Mouse (Mus musculus): Measurements from ENCODE around the gene Mettl5. TPM values are rescaled to one million over a fixed set of nuclear protein-coding genes. Genes with fewer than 3 reads are reported as not detected.

Gene Mettl5
- polyA plus RNA-seq, 1 experiment from 2014 or later = 32.9 TPM

DNA sequence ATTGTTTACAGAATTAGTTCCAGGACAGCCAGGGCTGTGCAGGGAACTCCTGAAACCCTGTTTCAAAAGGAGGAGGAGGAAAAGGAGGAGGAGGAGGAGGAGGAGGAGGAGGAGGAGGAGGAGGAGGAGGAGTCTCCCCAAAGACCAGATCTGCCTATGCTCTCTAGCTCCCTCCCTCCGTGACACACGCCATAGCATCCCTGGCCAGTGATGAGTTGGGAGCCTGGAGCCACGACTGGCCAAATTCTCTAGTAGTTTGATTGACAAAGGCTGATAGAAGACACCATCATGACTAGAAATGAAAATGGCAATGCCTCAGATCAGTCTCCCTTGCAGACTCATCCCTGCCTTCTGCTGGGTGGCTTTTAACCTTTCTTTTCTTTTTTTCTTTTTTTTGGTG is 47.4 kb downstream of the Mettl5 start:
- Histone ChIP-seq H3K4me2 (ENCODE audit: low read depth) (no peak overlapping the region), H3K4me1 (ENCODE audit: control insufficient read depth, insufficient read depth, low read length) (no peaks in the 10 kb centered on the region), H3K27me3 (ENCODE audit: control insufficient read depth, insufficient read depth, low read length) (no peaks in the 10 kb centered on the region), H3K9ac (ENCODE audit: low read length) (no peak overlapping the region), H3K27ac (ENCODE audit: low read depth, low read length) (no peak overlapping the region), H3K4me3 (ENCODE audit: low read depth, low read length) (no peak overlapping the region), H3K36me3 (ENCODE audit: control insufficient read depth, insufficient read depth, low read length) (no peaks in the 10 kb centered on the region; the same call in 1 of the 2 replicates), H3K9me3 (ENCODE audit: control insufficient read depth, low read length) (no peaks in the 10 kb centered on the region)
- ATAC-seq (ENCODE audit: insufficient read depth, low FRiP score, low TSS enrichment) (no peak), DNase-seq (ENCODE audit: low spot score) (no peak)
- WGBS = 38% methylated on average over 3 of the region's 3 CpGs

- no peak for ATAC-seq (ENCODE audit: insufficient read depth, low FRiP score, low TSS enrichment)
- no peak overlapping the region for H3K9ac ChIP-seq (ENCODE audit: low read length)
- H3K4me3 ChIP-seq (ENCODE audit: low read depth, low read length) = no peak overlapping the region
- H3K4me2 ChIP-seq (ENCODE audit: low read depth) = no peak overlapping the region
- no peaks in the 10 kb centered on the region for H3K9me3 ChIP-seq (ENCODE audit: control insufficient read depth, low read length)
- H3K27ac ChIP-seq (ENCODE audit: low read depth, low read length) = no peak overlapping the region
- H3K27me3 ChIP-seq (ENCODE audit: control insufficient read depth, insufficient read depth, low read length) = no peaks in the 10 kb centered on the region
- DNase-seq (ENCODE audit: low spot score) = no peak
- no peaks in the 10 kb centered on the region for H3K4me1 ChIP-seq (ENCODE audit: control insufficient read depth, insufficient read depth, low read length)
- H3K36me3 ChIP-seq (ENCODE audit: control insufficient read depth, insufficient read depth, low read length) = no peaks in the 10 kb centered on the region; the same call in 1 of the 2 replicates
- WGBS = 85% methylated on average over 6 of the region's 7 CpGs
Measured at GRCm38 (mm10) chr2:69837244-69837967, 48.0 kb downstream of the Mettl5 start.

DNA sequence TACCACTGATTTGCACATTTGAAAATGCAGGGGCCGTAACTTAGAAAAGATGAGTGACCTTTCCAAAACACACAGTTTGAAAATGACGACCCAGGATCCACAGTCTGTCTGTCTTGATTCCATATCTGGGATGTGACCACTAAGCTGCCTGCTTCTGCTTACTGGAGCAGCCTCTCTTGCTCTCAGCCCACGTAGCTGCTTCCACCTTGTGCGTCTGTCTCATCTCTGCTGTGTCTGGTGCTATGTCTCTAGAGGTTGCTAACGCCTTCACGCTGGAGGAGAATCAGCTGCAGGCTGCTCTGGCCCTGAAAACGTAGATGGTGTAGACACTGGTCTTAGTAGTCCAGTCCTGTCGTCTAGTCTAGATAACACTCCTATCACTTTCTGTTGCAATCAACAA is 55.3 kb downstream of the Mettl5 start:
- no peak for ATAC-seq (ENCODE audit: insufficient read depth, low FRiP score, low TSS enrichment)
- peaks cover 2% of the 10 kb centered on the region; the same call in 1 of the 2 replicates for H3K36me3 ChIP-seq (ENCODE audit: control insufficient read depth, insufficient read depth, low read length)

DNA sequence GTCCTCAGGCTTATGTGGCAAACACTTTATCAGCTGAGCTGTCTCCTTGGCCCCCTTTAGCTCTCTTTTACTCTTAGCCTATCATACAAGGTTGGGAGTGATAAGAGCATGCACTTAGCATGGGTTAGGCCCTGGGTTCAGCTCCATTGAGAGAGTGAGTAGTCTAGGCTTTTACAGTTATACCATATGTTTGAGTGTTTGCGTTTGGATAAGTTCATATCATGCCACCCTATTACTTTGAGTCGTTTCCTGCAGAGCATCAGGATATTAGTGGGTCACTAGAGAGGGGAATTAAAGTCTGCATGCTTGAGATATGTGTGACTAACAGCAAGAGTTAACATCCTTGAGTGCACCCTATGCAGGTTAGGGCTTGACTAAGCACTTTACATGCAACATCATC is 55.7 kb downstream of the Mettl5 start:
- no peak overlapping the region for H3K4me3 ChIP-seq (ENCODE audit: low read depth, low read length)
- peaks cover 2% of the 10 kb centered on the region; the same call in 1 of the 2 replicates for H3K36me3 ChIP-seq (ENCODE audit: control insufficient read depth, insufficient read depth, low read length)
- no peak overlapping the region for H3K27ac ChIP-seq (ENCODE audit: low read depth, low read length)
- no peak for DNase-seq (ENCODE audit: low spot score)
- no peak overlapping the region for H3K4me2 ChIP-seq (ENCODE audit: low read depth)
- no peak for ATAC-seq (ENCODE audit: insufficient read depth, low FRiP score, low TSS enrichment)
- H3K9me3 ChIP-seq (ENCODE audit: control insufficient read depth, low read length) = no peaks in the 10 kb centered on the region
- H3K27me3 ChIP-seq (ENCODE audit: control insufficient read depth, insufficient read depth, low read length) = no peaks in the 10 kb centered on the region
- no peak overlapping the region for H3K9ac ChIP-seq (ENCODE audit: low read length)
- no peaks in the 10 kb centered on the region; the same call in 1 of the 2 replicates for H3K4me1 ChIP-seq (ENCODE audit: control insufficient read depth, insufficient read depth, low read length)
- 89% methylated on average over 2 of the region's 2 CpGs for WGBS

More for the DNA sequence above, 55.3 kb downstream of the Mettl5 start:
- 90% methylated on average over 8 of the region's 8 CpGs for WGBS
- Histone ChIP-seq H3K27ac (ENCODE audit: low read depth, low read length) (no peak overlapping the region), H3K9ac (ENCODE audit: low read length) (no peak overlapping the region), H3K4me3 (ENCODE audit: low read depth, low read length) (no peak overlapping the region), H3K4me1 (ENCODE audit: control insufficient read depth, insufficient read depth, low read length) (no peaks in the 10 kb centered on the region; the same call in 1 of the 2 replicates), H3K4me2 (ENCODE audit: low read depth) (no peak overlapping the region), H3K9me3 (ENCODE audit: control insufficient read depth, low read length) (no peaks in the 10 kb centered on the region), H3K27me3 (ENCODE audit: control insufficient read depth, insufficient read depth, low read length) (no peaks in the 10 kb centered on the region)
- no peak for DNase-seq (ENCODE audit: low spot score)

- DNase-seq (ENCODE audit: low spot score) (no peak), ATAC-seq (ENCODE audit: insufficient read depth, low FRiP score, low TSS enrichment) (no peak)
- Histone ChIP-seq H3K27ac (ENCODE audit: low read depth, low read length) (no peak overlapping the region), H3K4me2 (ENCODE audit: low read depth) (no peak overlapping the region), H3K4me1 (ENCODE audit: control insufficient read depth, insufficient read depth, low read length) (no peaks in the 10 kb centered on the region; the same call in 1 of the 2 replicates), H3K9me3 (ENCODE audit: control insufficient read depth, low read length) (no peaks in the 10 kb centered on the region), H3K36me3 (ENCODE audit: control insufficient read depth, insufficient read depth, low read length) (peaks cover 2% of the 10 kb centered on the region; the same call in 1 of the 2 replicates), H3K9ac (ENCODE audit: low read length) (no peak overlapping the region), H3K27me3 (ENCODE audit: control insufficient read depth, insufficient read depth, low read length) (no peaks in the 10 kb centered on the region), H3K4me3 (ENCODE audit: low read depth, low read length) (no peak overlapping the region)
- WGBS = 58% methylated on average over 7 of the region's 7 CpGs
Measured at GRCm38 (mm10) chr2:69828031-69828430, 57.4 kb downstream of the Mettl5 start.

GRCm38 (mm10) chr2:69826380-69826779 is 59.0 kb downstream of the Mettl5 start:
- 67% methylated on average over 2 of the region's 2 CpGs for WGBS
- H3K4me1 ChIP-seq (ENCODE audit: control insufficient read depth, insufficient read depth, low read length) = no peaks in the 10 kb centered on the region; the same call in 1 of the 2 replicates
- H3K4me3 ChIP-seq (ENCODE audit: low read depth, low read length) = no peak overlapping the region
- DNase-seq (ENCODE audit: low spot score) (no peak), ATAC-seq (ENCODE audit: insufficient read depth, low FRiP score, low TSS enrichment) (no peak)
- H3K27me3 ChIP-seq (ENCODE audit: control insufficient read depth, insufficient read depth, low read length) = no peaks in the 10 kb centered on the region
- no peak overlapping the region for H3K4me2 ChIP-seq (ENCODE audit: low read depth)
- no peaks in the 10 kb centered on the region for H3K9me3 ChIP-seq (ENCODE audit: control insufficient read depth, low read length)
- peaks cover 2% of the 10 kb centered on the region; the same call in 1 of the 2 replicates for H3K36me3 ChIP-seq (ENCODE audit: control insufficient read depth, insufficient read depth, low read length)
- H3K9ac ChIP-seq (ENCODE audit: low read length) = no peak overlapping the region
- no peak overlapping the region for H3K27ac ChIP-seq (ENCODE audit: low read depth, low read length)

GRCm38 (mm10) chr2:69825898-69826297 is 59.5 kb downstream of the Mettl5 start:
- H3K36me3 ChIP-seq (ENCODE audit: control insufficient read depth, insufficient read depth, low read length) = peaks cover 2% of the 10 kb centered on the region; the same call in 1 of the 2 replicates
- no peak for DNase-seq (ENCODE audit: low spot score)
- H3K4me3 ChIP-seq (ENCODE audit: low read depth, low read length) = no peak overlapping the region
- H3K9ac ChIP-seq (ENCODE audit: low read length) = no peak overlapping the region
- no peak for ATAC-seq (ENCODE audit: insufficient read depth, low FRiP score, low TSS enrichment)
- WGBS = 85% methylated on average over 10 of the region's 10 CpGs
- H3K9me3 ChIP-seq (ENCODE audit: control insufficient read depth, low read length) = no peaks in the 10 kb centered on the region
- no peak overlapping the region for H3K27ac ChIP-seq (ENCODE audit: low read depth, low read length)
- no peaks in the 10 kb centered on the region for H3K27me3 ChIP-seq (ENCODE audit: control insufficient read depth, insufficient read depth, low read length)
- H3K4me2 ChIP-seq (ENCODE audit: low read depth) = no peak overlapping the region
- H3K4me1 ChIP-seq (ENCODE audit: control insufficient read depth, insufficient read depth, low read length) = no peaks in the 10 kb centered on the region; the same call in 1 of the 2 replicates

DNA sequence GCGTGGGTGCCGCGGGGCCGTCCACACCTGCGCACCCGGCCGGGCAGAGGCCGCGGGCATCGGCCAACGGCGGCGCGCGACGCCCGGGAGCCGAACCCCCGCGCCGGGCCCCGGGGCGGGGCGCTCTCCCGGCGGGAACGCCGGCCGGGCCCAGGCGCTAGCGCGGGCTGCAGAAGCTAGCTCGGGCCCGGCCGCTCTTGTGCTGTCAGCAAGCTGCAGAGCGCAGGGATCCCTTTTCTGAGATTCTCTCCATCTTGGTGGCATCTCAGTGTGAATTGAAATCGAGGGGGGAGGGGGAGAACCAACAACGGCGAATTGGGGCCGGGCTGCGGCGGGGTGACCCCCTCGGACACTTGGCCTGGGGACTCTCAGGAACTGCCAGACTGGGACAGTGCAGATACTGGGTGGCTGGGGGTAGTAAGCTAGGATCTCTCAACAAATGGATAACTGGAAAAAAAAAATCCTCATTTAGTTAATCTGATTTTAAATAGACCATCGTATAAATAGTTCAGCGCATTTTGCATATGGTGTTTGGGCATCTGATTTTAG is 62.2 kb downstream of the Mettl5 start:
- Histone ChIP-seq H3K9ac (ENCODE audit: low read length) (peak overlapping the region; percentile 92), H3K36me3 (ENCODE audit: control insufficient read depth, insufficient read depth, low read length) (peaks cover 2% of the 10 kb centered on the region; the same call in 1 of the 2 replicates), H3K9me3 (ENCODE audit: control insufficient read depth, low read length) (no peaks in the 10 kb centered on the region), H3K4me3 (ENCODE audit: low read depth, low read length) (peak overlapping the region; percentile 83), H3K27ac (ENCODE audit: low read depth, low read length) (peak overlapping the region; percentile 88), H3K27me3 (ENCODE audit: control insufficient read depth, insufficient read depth, low read length) (no peaks in the 10 kb centered on the region), H3K4me1 (ENCODE audit: control insufficient read depth, insufficient read depth, low read length) (no peaks in the 10 kb centered on the region; the same call in 1 of the 2 replicates), H3K4me2 (ENCODE audit: low read depth) (peak overlapping the region; percentile 87)
- DNase-seq (ENCODE audit: low spot score) (peak; percentile 69), ATAC-seq (ENCODE audit: insufficient read depth, low FRiP score, low TSS enrichment) (peak; percentile 70)
- 3% methylated on average over 38 of the region's 45 CpGs for WGBS

Data from neural tube, embryonic 11.5 days (tissue).